Comparison of ENCODE assay signal across 8 mouse cellular contexts in genomic region chr10:127291881-127292638, GRCm38 (mm10). TPM values are rescaled to one million over a fixed set of nuclear protein-coding genes. Genes with fewer than 3 reads are reported as not detected.
DNase-seq lines count a peak whose midpoint lies in the region; ATAC-seq lines count a peak whose summit lies in the region.

No protein-coding gene starts in this region.

- H3K27ac ChIP-seq in forebrain, embryonic 10.5 days: peak overlapping the region; percentile 97
- H3K27ac ChIP-seq in liver, embryonic 11.5 days (ENCODE audit: low read depth, low read length): peak overlapping the region; percentile 99

- peak; percentile 53 for DNase-seq in 416B (ENCODE audit: low read depth)
- DNase-seq in CD4-positive helper T cell, adult 2 months (ENCODE audit: low read depth, low spot score): peak; percentile 46
- DNase-seq in forebrain, embryonic 10.5 days (ENCODE audit: extremely low spot score, low spot score): no peak
- no peak for DNase-seq in liver, embryonic 11.5 days (ENCODE audit: low spot score)
- DNase-seq in right cerebral cortex, postnatal 14 days: no peak
- DNase-seq in right cerebral cortex, postnatal 10 days (ENCODE audit: low spot score in 2 of 2): no peak
- no peak for DNase-seq in cerebellum, postnatal 4 days (ENCODE audit: low spot score in 2 of 2)

- peak overlapping the region; percentile 90 for H3K9ac ChIP-seq in liver, embryonic 11.5 days (ENCODE audit: low read depth, low read length)

- peak; percentile 59 for ATAC-seq in liver, embryonic 11.5 days (replicated peaks; ENCODE audit: low FRiP score)
- ATAC-seq in monocyte, adult 5-6 weeks (replicated peaks; ENCODE audit: insufficient number of reproducible peaks, low FRiP score, low TSS enrichment, poor library complexity, severe bottlenecking): no peak

- H3K4me2 ChIP-seq in liver, embryonic 11.5 days: peak overlapping the region; percentile 98

- WGBS in forebrain, embryonic 10.5 days: 66% methylated on average over 5 of the region's 5 CpGs
- WGBS in liver, embryonic 11.5 days: 15% methylated on average over 5 of the region's 5 CpGs

- H3K9me3 ChIP-seq in forebrain, embryonic 10.5 days: no peaks in the 10 kb centered on the region
- no peaks in the 10 kb centered on the region for H3K9me3 ChIP-seq in liver, embryonic 11.5 days (ENCODE audit: control insufficient read depth, low read length)

- H3K4me1 ChIP-seq in forebrain, embryonic 10.5 days: peaks cover 47% of the 10 kb centered on the region
- peaks cover 37% of the 10 kb centered on the region for H3K4me1 ChIP-seq in liver, embryonic 11.5 days (replicated peaks; ENCODE audit: control insufficient read depth, insufficient read depth, low read length)

- H3K4me3 ChIP-seq in forebrain, embryonic 10.5 days: peak overlapping the region; percentile 79
- H3K4me3 ChIP-seq in liver, embryonic 11.5 days (ENCODE audit: low read depth, low read length): peak overlapping the region; percentile 86

- peaks cover 58% of the 10 kb centered on the region for H3K36me3 ChIP-seq in forebrain, embryonic 10.5 days (replicated peaks)
- H3K36me3 ChIP-seq in liver, embryonic 11.5 days (ENCODE audit: control insufficient read depth, insufficient read depth, low read length): peaks cover 38% of the 10 kb centered on the region

- H3K27me3 ChIP-seq in forebrain, embryonic 10.5 days (ENCODE audit: poor library complexity, severe bottlenecking): no peaks in the 10 kb centered on the region
- H3K27me3 ChIP-seq in liver, embryonic 11.5 days (replicated peaks; ENCODE audit: control insufficient read depth, insufficient read depth, low read length): no peaks in the 10 kb centered on the region

RNA-seq across cellular contexts. Expression of gene Mbd6, which starts 3.2 kb away (rescaled TPM):
- 9.1 and 11.4 TPM in 2 replicates for polyA plus RNA-seq in forebrain, embryonic 10.5 days (2016; fragmentation: Nextera tagmentation; extraction: Ambion mirVana)
- polyA plus RNA-seq in liver, embryonic 11.5 days (2014; fragmentation: Nextera tagmentation; extraction: Ambion mirVana): 14.2 and 19.0 TPM in 2 replicates
- 4.2 to 15.5 TPM (median 12.1 TPM) in 3 replicates for total RNA-seq in monocyte, adult 5-6 weeks (2017)

RNA-seq across cellular contexts. Expression of gene Mars, which starts 19.5 kb away (rescaled TPM):
- polyA plus RNA-seq in forebrain, embryonic 10.5 days (2016; fragmentation: Nextera tagmentation; extraction: Ambion mirVana): 191 and 202 TPM in 2 replicates
- 249 and 257 TPM in 2 replicates for polyA plus RNA-seq in liver, embryonic 11.5 days (2014; fragmentation: Nextera tagmentation; extraction: Ambion mirVana)
- 56.6 to 72.2 TPM (median 64.5 TPM) in 3 replicates for total RNA-seq in monocyte, adult 5-6 weeks (2017)

RNA-seq across cellular contexts. Expression of gene Dctn2, which starts 25.9 kb away (rescaled TPM):
- polyA plus RNA-seq in forebrain, embryonic 10.5 days (2016; fragmentation: Nextera tagmentation; extraction: Ambion mirVana): 192 and 206 TPM in 2 replicates
- 135 TPM in 2 replicates for polyA plus RNA-seq in liver, embryonic 11.5 days (2014; fragmentation: Nextera tagmentation; extraction: Ambion mirVana)
- 89.0 to 104 TPM (median 92.1 TPM) in 3 replicates for total RNA-seq in monocyte, adult 5-6 weeks (2017)

RNA-seq across cellular contexts. Expression of gene Kif5a, which starts 28.9 kb away (rescaled TPM):
- 6.6 and 7.9 TPM in 2 replicates for polyA plus RNA-seq in forebrain, embryonic 10.5 days (2016; fragmentation: Nextera tagmentation; extraction: Ambion mirVana)
- 1.3 and 1.4 TPM in 2 replicates for polyA plus RNA-seq in liver, embryonic 11.5 days (2014; fragmentation: Nextera tagmentation; extraction: Ambion mirVana)
- 0.19 to 0.48 TPM in 2 of 3 replicates, not detected in the other for total RNA-seq in monocyte, adult 5-6 weeks (2017)

RNA-seq across cellular contexts. Expression of gene Arhgap9, which starts 29.7 kb away (rescaled TPM):
- polyA plus RNA-seq in forebrain, embryonic 10.5 days (2016; fragmentation: Nextera tagmentation; extraction: Ambion mirVana): 1.5 and 1.7 TPM in 2 replicates
- 22.0 and 24.4 TPM in 2 replicates for polyA plus RNA-seq in liver, embryonic 11.5 days (2014; fragmentation: Nextera tagmentation; extraction: Ambion mirVana)
- total RNA-seq in monocyte, adult 5-6 weeks (2017): 101 to 125 TPM (median 109 TPM) in 3 replicates

Comparison
In these comparisons a context has a peak if more than half of its experiments do, and no peak if none do; other contexts are left out.
1. DNase-seq: peak in 416B (single experiment) and CD4-positive helper T cell, adult 2 months (single experiment); none in forebrain, embryonic 10.5 days (single experiment), liver, embryonic 11.5 days (single experiment), right cerebral cortex, postnatal 14 days (single experiment), right cerebral cortex, postnatal 10 days (0 of 2) and cerebellum, postnatal 4 days (0 of 2).